Mouse (Mus musculus): ENCODE data around the gene Cfap73.

- TF ChIP-seq POLR2A (IDR thresholded peaks at IDR 0.05; ENCODE audit: borderline replicate concordance, control insufficient read depth, low read depth, low read length) (no peak), CTCF (IDR thresholded peaks at IDR 0.05; ENCODE audit: control insufficient read depth, insufficient read depth, low read length) (no peak)
Observed at GRCm38 (mm10) chr5:120621846-120622197, 12.2 kb downstream of the Cfap73 start.

All from bone marrow, adult 2 months (tissue).